1 mouse cellular context compared by ENCODE assay signal in the genomic region with DNA sequence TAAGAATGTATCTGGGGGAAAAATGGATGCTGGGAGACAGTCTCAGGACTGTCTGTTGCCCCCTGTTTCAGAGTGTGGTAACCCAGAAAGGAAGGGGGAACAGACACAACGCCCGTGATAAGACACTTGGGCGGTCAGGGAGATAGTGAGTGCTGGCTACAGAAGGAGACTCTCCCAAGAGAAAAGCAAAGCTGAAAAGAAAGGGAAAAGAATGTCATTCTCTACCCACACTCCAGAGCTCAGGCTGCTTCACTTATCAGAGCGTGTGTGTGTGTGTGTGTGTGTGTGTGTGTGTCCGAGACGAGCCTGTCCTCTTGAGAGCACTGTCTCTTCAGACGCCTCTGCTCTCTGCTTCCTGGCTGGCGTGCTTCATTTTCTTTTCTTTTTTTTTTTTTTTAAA.
TF ChIP-seq lines count a peak whose summit lies in the region.

No protein-coding gene starts in this region.

TF ChIP-seq in MEL, 35 proteins besides CTCF, POLR2A, EP300 and RAD21:
- TF ChIP-seq TCF12 (IDR thresholded peaks at IDR 0.05; ENCODE audit: low read depth, low read length) (0 out of 2 replicates have a peak, but pooled peaks have one; percentile 33), HCFC1 (IDR thresholded peaks at IDR 0.05; ENCODE audit: low read depth, low read length) (no peak), TBP (IDR thresholded peaks at IDR 0.05; ENCODE audit: low read depth, low read length) (peak; percentile 89), UBTF (IDR thresholded peaks at IDR 0.05; ENCODE audit: borderline replicate concordance, insufficient read depth, low read depth, low read length) (peak; percentile 82; the same call in 1 of the 2 replicates), MAX (IDR thresholded peaks at IDR 0.05; ENCODE audit: low read length) (no peak), E2F4 (IDR thresholded peaks at IDR 0.05; ENCODE audit: borderline replicate concordance, low read depth, low read length) (no peak), GATA1 (IDR thresholded peaks at IDR 0.05; ENCODE audit: low read depth, low read length) (peak; percentile 75)
